Mouse (Mus musculus): ENCODE results near the gene Ccr1. TPM values are rescaled to one million over a fixed set of nuclear protein-coding genes. Genes with fewer than 3 reads are reported as not detected.

Gene Ccr1
- polyA plus RNA-seq, 1 experiment from 2014 or later: 4.4 TPM

GRCm38 (mm10) chr9:123957911-123958413, 10.5 kb downstream of the Ccr1 start:
- no peak overlapping the region for H3K9ac ChIP-seq (ENCODE audit: low read depth, low read length)
- H3K4me2 ChIP-seq (replicated peaks; ENCODE audit: low read depth): no peak overlapping the region
- no peaks in the 10 kb centered on the region for H3K27me3 ChIP-seq (replicated peaks; ENCODE audit: control insufficient read depth, insufficient read depth, low read length)
- no peaks in the 10 kb centered on the region for H3K36me3 ChIP-seq (ENCODE audit: control insufficient read depth, insufficient read depth)
- TF ChIP-seq CTCF (IDR thresholded peaks at IDR 0.05; ENCODE audit: low read depth): no peak
- no peak for ATAC-seq
- H3K9me3 ChIP-seq (ENCODE audit: control insufficient read depth): no peaks in the 10 kb centered on the region
- H3K4me1 ChIP-seq (replicated peaks; ENCODE audit: control insufficient read depth, insufficient read depth, low read length): no peaks in the 10 kb centered on the region
- 61% methylated on average over 3 of the region's 3 CpGs for WGBS
- no peak overlapping the region for H3K27ac ChIP-seq (ENCODE audit: low read depth, low read length)
- H3K4me3 ChIP-seq (ENCODE audit: low read depth, low read length): no peak overlapping the region

DNA sequence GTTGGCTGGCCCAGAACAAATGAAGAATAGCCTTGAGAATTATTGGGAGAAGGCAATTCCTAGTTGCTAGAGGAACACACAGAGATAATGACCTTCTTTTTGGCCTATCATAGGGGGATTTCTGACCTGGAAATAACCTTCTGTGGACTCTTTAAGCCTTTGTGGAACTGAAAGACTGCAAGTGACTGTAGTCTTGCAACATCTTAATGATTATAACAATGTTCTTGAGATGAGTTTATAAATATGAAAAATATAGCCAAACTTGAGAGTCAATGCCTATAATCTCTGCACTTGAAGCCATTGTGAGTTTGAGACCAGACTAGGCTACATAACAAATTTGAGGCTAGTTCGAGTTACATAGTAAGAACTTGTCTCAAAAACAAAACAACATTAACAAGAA, 11.6 kb downstream of the Ccr1 start:
- H3K27me3 ChIP-seq (replicated peaks; ENCODE audit: control insufficient read depth, insufficient read depth, low read length): no peaks in the 10 kb centered on the region
- no peaks in the 10 kb centered on the region for H3K36me3 ChIP-seq (ENCODE audit: control insufficient read depth, insufficient read depth)
- H3K4me3 ChIP-seq (ENCODE audit: low read depth, low read length): no peak overlapping the region
- no peak for TF ChIP-seq CTCF (IDR thresholded peaks at IDR 0.05; ENCODE audit: low read depth)
- H3K27ac ChIP-seq (ENCODE audit: low read depth, low read length): no peak overlapping the region
- no peak overlapping the region for H3K9ac ChIP-seq (ENCODE audit: low read depth, low read length)
- H3K4me1 ChIP-seq (replicated peaks; ENCODE audit: control insufficient read depth, insufficient read depth, low read length): no peaks in the 10 kb centered on the region
- ATAC-seq: no peak
- WGBS: 62% methylated on average over 1 of the region's 1 CpGs
- H3K9me3 ChIP-seq (ENCODE audit: control insufficient read depth): no peaks in the 10 kb centered on the region
- no peak overlapping the region for H3K4me2 ChIP-seq (replicated peaks; ENCODE audit: low read depth)

DNA sequence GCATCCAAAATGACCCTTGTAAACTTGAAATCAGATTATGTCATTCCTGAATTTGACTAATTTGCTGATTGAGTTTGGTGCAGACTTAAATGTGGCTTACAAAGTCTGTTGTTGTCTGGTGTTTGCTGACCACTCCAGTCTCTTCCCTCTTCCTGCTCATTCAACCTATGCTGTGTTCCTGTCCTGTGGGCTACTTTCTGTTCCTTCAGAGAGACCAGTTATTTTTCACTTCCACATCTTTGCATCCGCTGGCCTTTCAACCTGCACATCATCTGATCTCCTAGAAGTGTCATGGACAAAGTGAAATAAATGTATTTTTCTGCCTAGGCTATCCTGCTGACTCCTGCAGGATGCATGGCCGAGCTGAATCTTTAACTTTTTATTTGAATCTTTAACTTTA, 14.9 kb downstream of the Ccr1 start:
- ATAC-seq: no peak
- WGBS: 80% methylated on average over 2 of the region's 2 CpGs

GRCm38 (mm10) chr9:123951176-123951575, 17.3 kb downstream of the Ccr1 start:
- ATAC-seq: no peak
- no peak overlapping the region for H3K27ac ChIP-seq (ENCODE audit: low read depth, low read length)
- no peaks in the 10 kb centered on the region for H3K36me3 ChIP-seq (ENCODE audit: control insufficient read depth, insufficient read depth)
- H3K9ac ChIP-seq (ENCODE audit: low read depth, low read length): no peak overlapping the region
- H3K4me2 ChIP-seq (replicated peaks; ENCODE audit: low read depth): no peak overlapping the region
- no peak for TF ChIP-seq CTCF (IDR thresholded peaks at IDR 0.05; ENCODE audit: low read depth)
- no peaks in the 10 kb centered on the region for H3K9me3 ChIP-seq (ENCODE audit: control insufficient read depth)
- H3K4me3 ChIP-seq (ENCODE audit: low read depth, low read length): no peak overlapping the region
- no peaks in the 10 kb centered on the region for H3K27me3 ChIP-seq (replicated peaks; ENCODE audit: control insufficient read depth, insufficient read depth, low read length)
- H3K4me1 ChIP-seq (replicated peaks; ENCODE audit: control insufficient read depth, insufficient read depth, low read length): no peaks in the 10 kb centered on the region
- 93% methylated on average over 1 of the region's 1 CpGs for WGBS

More for the DNA sequence above, 14.9 kb downstream of the Ccr1 start:
- no peaks in the 10 kb centered on the region for H3K4me1 ChIP-seq (replicated peaks; ENCODE audit: control insufficient read depth, insufficient read depth, low read length)
- TF ChIP-seq CTCF (IDR thresholded peaks at IDR 0.05; ENCODE audit: low read depth): no peak
- no peak overlapping the region for H3K9ac ChIP-seq (ENCODE audit: low read depth, low read length)
- H3K4me3 ChIP-seq (ENCODE audit: low read depth, low read length): no peak overlapping the region
- no peaks in the 10 kb centered on the region for H3K9me3 ChIP-seq (ENCODE audit: control insufficient read depth)
- no peak overlapping the region for H3K4me2 ChIP-seq (replicated peaks; ENCODE audit: low read depth)
- H3K27ac ChIP-seq (ENCODE audit: low read depth, low read length): no peak overlapping the region
- no peaks in the 10 kb centered on the region for H3K27me3 ChIP-seq (replicated peaks; ENCODE audit: control insufficient read depth, insufficient read depth, low read length)
- no peaks in the 10 kb centered on the region for H3K36me3 ChIP-seq (ENCODE audit: control insufficient read depth, insufficient read depth)

DNA sequence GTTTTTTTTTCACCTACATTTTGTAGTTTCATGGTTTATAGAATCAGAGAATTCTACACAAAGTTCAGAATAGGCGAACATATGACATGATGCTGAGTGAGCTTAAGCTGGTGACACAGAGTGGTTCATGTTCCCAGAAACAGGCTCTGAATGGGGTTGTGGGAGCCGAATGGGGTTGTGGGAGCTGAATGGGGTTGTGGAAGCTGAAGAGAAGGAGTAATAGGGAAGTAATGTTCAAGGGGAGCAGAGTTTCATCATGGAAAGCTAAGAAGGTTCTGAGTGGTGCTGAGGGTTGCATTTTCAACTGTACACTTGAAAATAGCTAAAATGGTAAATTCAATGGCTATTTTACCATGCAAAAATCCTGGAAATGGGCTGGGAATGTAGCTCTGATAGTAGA, 19.1 kb downstream of the Ccr1 start:
- H3K4me2 ChIP-seq (replicated peaks; ENCODE audit: low read depth): no peak overlapping the region
- H3K4me1 ChIP-seq (replicated peaks; ENCODE audit: control insufficient read depth, insufficient read depth, low read length): no peaks in the 10 kb centered on the region
- H3K36me3 ChIP-seq (ENCODE audit: control insufficient read depth, insufficient read depth): no peaks in the 10 kb centered on the region
- TF ChIP-seq CTCF (IDR thresholded peaks at IDR 0.05; ENCODE audit: low read depth): no peak
- H3K4me3 ChIP-seq (ENCODE audit: low read depth, low read length): no peak overlapping the region
- no peak overlapping the region for H3K9ac ChIP-seq (ENCODE audit: low read depth, low read length)
- no peak overlapping the region for H3K27ac ChIP-seq (ENCODE audit: low read depth, low read length)
- WGBS: 83% methylated on average over 2 of the region's 2 CpGs
- no peaks in the 10 kb centered on the region for H3K9me3 ChIP-seq (ENCODE audit: control insufficient read depth)
- H3K27me3 ChIP-seq (replicated peaks; ENCODE audit: control insufficient read depth, insufficient read depth, low read length): no peaks in the 10 kb centered on the region
- ATAC-seq: no peak

- WGBS: 60% methylated on average over 1 of the region's 1 CpGs
These were observed 20.7 kb downstream of the Ccr1 start for GRCm38 (mm10) chr9:123947815-123948214.

GRCm38 (mm10) chr9:123942025-123942424, 26.5 kb downstream of the Ccr1 start:
- Histone ChIP-seq H3K36me3 (ENCODE audit: control insufficient read depth, insufficient read depth) (no peaks in the 10 kb centered on the region), H3K4me1 (replicated peaks; ENCODE audit: control insufficient read depth, insufficient read depth, low read length) (no peaks in the 10 kb centered on the region), H3K27ac (ENCODE audit: low read depth, low read length) (no peak overlapping the region), H3K9ac (ENCODE audit: low read depth, low read length) (no peak overlapping the region), H3K9me3 (ENCODE audit: control insufficient read depth) (no peaks in the 10 kb centered on the region), H3K4me2 (replicated peaks; ENCODE audit: low read depth) (no peak overlapping the region), H3K4me3 (ENCODE audit: low read depth, low read length) (no peak overlapping the region), H3K27me3 (replicated peaks; ENCODE audit: control insufficient read depth, insufficient read depth, low read length) (no peaks in the 10 kb centered on the region)
- no peak for ATAC-seq
- no peak for TF ChIP-seq CTCF (IDR thresholded peaks at IDR 0.05; ENCODE audit: low read depth)
- 81% methylated on average over 3 of the region's 3 CpGs for WGBS

More at GRCm38 (mm10) chr9:123947815-123948214, 20.7 kb downstream of the Ccr1 start:
- Histone ChIP-seq H3K9ac (ENCODE audit: low read depth, low read length) (no peak overlapping the region), H3K4me2 (replicated peaks; ENCODE audit: low read depth) (no peak overlapping the region), H3K27ac (ENCODE audit: low read depth, low read length) (no peak overlapping the region), H3K4me3 (ENCODE audit: low read depth, low read length) (no peak overlapping the region), H3K4me1 (replicated peaks; ENCODE audit: control insufficient read depth, insufficient read depth, low read length) (no peaks in the 10 kb centered on the region), H3K27me3 (replicated peaks; ENCODE audit: control insufficient read depth, insufficient read depth, low read length) (no peaks in the 10 kb centered on the region), H3K36me3 (ENCODE audit: control insufficient read depth, insufficient read depth) (no peaks in the 10 kb centered on the region), H3K9me3 (ENCODE audit: control insufficient read depth) (no peaks in the 10 kb centered on the region)
- TF ChIP-seq CTCF (IDR thresholded peaks at IDR 0.05; ENCODE audit: low read depth): no peak
- ATAC-seq: no peak

All from intestine, postnatal 0 days (tissue).